In the genomic region with DNA sequence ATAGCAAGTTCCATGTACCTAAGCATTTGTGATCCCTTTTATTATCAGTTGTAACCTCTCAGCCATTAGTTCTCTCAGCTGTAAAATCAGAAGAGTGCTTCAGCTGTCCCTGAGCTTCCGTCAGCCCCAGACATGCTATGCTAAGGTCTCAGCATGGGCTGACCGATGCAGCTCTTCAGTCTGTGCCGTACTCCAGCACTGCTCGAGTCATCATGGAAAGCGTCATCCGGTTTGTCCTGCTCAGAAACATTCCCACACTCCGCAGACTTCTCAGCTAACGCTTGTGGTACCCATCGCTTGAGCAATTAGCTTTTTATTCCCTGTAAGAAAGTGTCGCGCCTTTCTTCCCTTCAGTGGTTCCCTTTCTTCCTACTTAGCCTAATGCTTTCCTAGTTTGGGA, we compare ENCODE assay signal across 22 mouse cellular contexts. TPM values are rescaled to one million over a fixed set of nuclear protein-coding genes. Genes with fewer than 3 reads are reported as not detected.
A peak's percentile ranks its signal among the peaks of the same experiment; 100 is the strongest.
DNase-seq lines count a peak whose midpoint lies in the region; TF ChIP-seq lines count a peak whose summit lies in the region.
"Had no signal": no experiment of that assay in that cellular context is flagged by ENCODE, and none has a peak within 500 bp of the region (broad histone marks: within the 10 kb centered on the region; RNA-seq: fewer than 3 reads in every experiment).

No protein-coding gene starts in this region.

- TF ChIP-seq POLR2A in embryonic fibroblast, embryonic 13.5 days (IDR thresholded peaks at IDR 0.05; ENCODE audit: low read depth, low read length), result no peak

- no peaks in the 10 kb centered on the region for H3K36me3 ChIP-seq in C2C12 (ENCODE audit: control insufficient read depth, insufficient read depth)
- no peaks in the 10 kb centered on the region for H3K36me3 ChIP-seq in midbrain, embryonic 10.5 days
- H3K36me3 ChIP-seq: embryonic facial prominence, embryonic 10.5 days; embryonic facial prominence, embryonic 12.5 days; forebrain, embryonic 10.5 days; forebrain, embryonic 12.5 days had no signal

- peaks cover 38% of the 10 kb centered on the region for H3K4me1 ChIP-seq in embryonic fibroblast, embryonic 13.5 days (ENCODE audit: control insufficient read depth, insufficient read depth, low read length)
- H3K4me1 ChIP-seq in midbrain, embryonic 10.5 days, result peaks cover 3% of the 10 kb centered on the region; the same call in 1 of the 2 replicates
- H3K4me1 ChIP-seq: forebrain, embryonic 12.5 days had no signal

- peak overlapping the region; percentile 95 for H3K27ac ChIP-seq in embryonic fibroblast, embryonic 13.5 days (ENCODE audit: insufficient read depth, low read length)
- H3K27ac ChIP-seq in midbrain, embryonic 10.5 days (replicated peaks), result no peak overlapping the region
- H3K27ac ChIP-seq: embryonic facial prominence, embryonic 10.5 days; embryonic facial prominence, embryonic 12.5 days; forebrain, embryonic 10.5 days; forebrain, embryonic 12.5 days had no signal

- WGBS in midbrain, embryonic 10.5 days, result 85% methylated on average over 11 of the region's 11 CpGs

- no peaks in the 10 kb centered on the region for H3K9me3 ChIP-seq in midbrain, embryonic 10.5 days (replicated peaks)
- H3K9me3 ChIP-seq: embryonic facial prominence, embryonic 10.5 days; embryonic facial prominence, embryonic 12.5 days; forebrain, embryonic 10.5 days; forebrain, embryonic 12.5 days had no signal

- peak; percentile 68 for DNase-seq in heart, adult 11 months
- DNase-seq in heart, postnatal 4 days, result no peak
- no peak for DNase-seq in midbrain, embryonic 10.5 days (ENCODE audit: low spot score)
- no peak for DNase-seq in adrenal gland, postnatal 4 days (ENCODE audit: low spot score in 2 of 2)
- DNase-seq: adrenal gland, adult 2 months; adrenal gland, postnatal 10 days; adrenal gland, postnatal 25 days; B cell, adult 2 months; cerebellum, adult 11-12 months; cerebellum, adult 2 months; cerebellum, adult 9-10 months; cerebellum, postnatal 10 days; cerebellum, postnatal 25 days had no signal

- no peaks in the 10 kb centered on the region for H3K27me3 ChIP-seq in C2C12 (ENCODE audit: control insufficient read depth, insufficient read depth, insufficient read length)
- no peaks in the 10 kb centered on the region for H3K27me3 ChIP-seq in midbrain, embryonic 10.5 days (ENCODE audit: low read depth, poor library complexity, severe bottlenecking)
- H3K27me3 ChIP-seq: embryonic facial prominence, embryonic 12.5 days; forebrain, embryonic 12.5 days had no signal

- TF ChIP-seq CTCF in C2C12 (IDR thresholded peaks at IDR 0.05; ENCODE audit: control insufficient read depth, insufficient read depth, insufficient read length), result no peak
- TF ChIP-seq CTCF in embryonic fibroblast, embryonic 13.5 days (IDR thresholded peaks at IDR 0.05; ENCODE audit: borderline replicate concordance, insufficient read depth, low read length), result no peak

- no peaks in the 10 kb centered on the region for H3K79me3 ChIP-seq in C2C12 (ENCODE audit: low read depth)

- H3ac ChIP-seq in C2C12 (ENCODE audit: control insufficient read depth, insufficient read length, low read depth), result no peak overlapping the region

- no peaks in the 10 kb centered on the region for H3K79me2 ChIP-seq in C2C12 (ENCODE audit: control insufficient read depth, insufficient read depth)

- H3K4me3 ChIP-seq in C2C12 (ENCODE audit: insufficient read depth, poor library complexity, severe bottlenecking), result no peak overlapping the region
- H3K4me3 ChIP-seq in embryonic fibroblast, embryonic 13.5 days (ENCODE audit: insufficient read depth, low read length), result no peak overlapping the region
- H3K4me3 ChIP-seq in midbrain, embryonic 10.5 days, result no peak overlapping the region
- H3K4me3 ChIP-seq: embryonic facial prominence, embryonic 10.5 days; embryonic facial prominence, embryonic 12.5 days; erythroblast, embryonic 14.5 days; forebrain, embryonic 10.5 days; forebrain, embryonic 12.5 days had no signal

TF ChIP-seq in C2C12, 6 proteins besides CTCF, POLR2A, EP300 and RAD21:
- TF ChIP-seq MYOG (IDR thresholded peaks at IDR 0.05; ENCODE audit: control insufficient read depth, extremely low read depth, insufficient read length), result no peak
- TF ChIP-seq MAX (IDR thresholded peaks at IDR 0.05), result no peak
- peak; percentile 31 for TF ChIP-seq MYOD1 (IDR thresholded peaks at IDR 0.05; ENCODE audit: control insufficient read depth, insufficient read length, low read depth)
- no peak for TF ChIP-seq FOSL1 (IDR thresholded peaks at IDR 0.05; ENCODE audit: insufficient read depth, low read length, poor library complexity, severe bottlenecking)
- no peak for TF ChIP-seq USF1 (IDR thresholded peaks at IDR 0.05; ENCODE audit: low read depth)
- TF ChIP-seq CEBPB (IDR thresholded peaks at IDR 0.05; ENCODE audit: low read depth), result no peak

RNA-seq across cellular contexts. Expression of a gene that starts 44.4 kb away (rescaled TPM):
- 10 to 100 TPM; 16.0 to 17.8 TPM for total RNA-seq in heart, postnatal 4 days (2021)
- 22.7 TPM for polyA plus RNA-seq in C2C12 (2012; fragmentation: generic; extraction: Trizol)
- 187 and 323 TPM in 2 replicates for polyA plus RNA-seq in embryonic fibroblast, embryonic 13.5 days (2011; ENCODE audit: insufficient read length, low read depth, missing spikeins)
- polyA plus RNA-seq in midbrain, embryonic 10.5 days (2016; fragmentation: Nextera tagmentation; extraction: Ambion mirVana), result 5.6 and 10.6 TPM in 2 replicates
- 10 to 100 TPM; 19.8 to 20.2 TPM for total RNA-seq in adrenal gland, postnatal 4 days (2021)
- total RNA-seq: MEL had no signal
- polyA plus RNA-seq: cortical plate, adult 2 months; erythroblast, embryonic 14.5 days had no signal
